Mouse (Mus musculus): ENCODE measurements around the gene Nalcn. TPM values are rescaled to one million over a fixed set of nuclear protein-coding genes. Genes with fewer than 3 reads are reported as not detected.
"Not testable (repeated sequence)": the region's sequence is repeated elsewhere in the genome, so short reads cannot be mapped to it uniquely, and the experiment has no call there.

Nalcn gene
- total RNA-seq (2014; rRNA removed) (32.4 and 44.3 TPM in 2 replicates), polyA plus RNA-seq (2015; fragmentation: Nextera tagmentation; extraction: Ambion mirVana) (5.1 and 9.7 TPM in 2 replicates)

- Histone ChIP-seq H3K4me2 (ENCODE audit: low read depth) (peak within 1 kb of the TSS; percentile 94), H3K27ac (ENCODE audit: low read depth, low read length) (peak within 1 kb of the TSS; percentile 82), H3K9ac (peak within 1 kb of the TSS; percentile 95), H3K4me1 (ENCODE audit: insufficient read depth) (0 out of 2 replicates have a peak, but pooled peaks cover 4% of the 10 kb centered on the region), H3K4me3 (ENCODE audit: low read depth, low read length) (peak within 1 kb of the TSS; percentile 56), H3K9me3 (ENCODE audit: low read length) (no peaks in the 10 kb centered on the region), H3K27me3 (ENCODE audit: insufficient read depth, low read length) (no peaks in the 10 kb centered on the region), H3K36me3 (ENCODE audit: insufficient read depth) (no peaks in the 10 kb centered on the region)
- peak; percentile 91 for ATAC-seq
- WGBS, result 3% methylated on average over 47 of the region's 47 CpGs
- peak; percentile 77 for DNase-seq
- TF ChIP-seq CTCF (IDR thresholded peaks at IDR 0.05; ENCODE audit: low read depth), result no peak
Observed at GRCm38 (mm10) chr14:123626501-123627179, at the start of gene Nalcn. Nalcn (minus strand) TSS chr14:123627144.

GRCm38 (mm10) chr14:123671076-123671475 lies 44.1 kb upstream of the Nalcn start:
- not testable (repeated sequence) for DNase-seq; H3K27me3 ChIP-seq (ENCODE audit: insufficient read depth, low read length); H3K4me1 ChIP-seq (ENCODE audit: insufficient read depth); H3K9me3 ChIP-seq (ENCODE audit: low read length); H3K4me3 ChIP-seq (ENCODE audit: low read depth, low read length); H3K9ac ChIP-seq; H3K36me3 ChIP-seq (ENCODE audit: insufficient read depth); H3K27ac ChIP-seq (ENCODE audit: low read depth, low read length); H3K4me2 ChIP-seq (ENCODE audit: low read depth); ATAC-seq
- 91% methylated on average over 21 of the region's 21 CpGs for whole genome bisulfite sequencing

- no peak overlapping the region for H3K4me2 ChIP-seq (ENCODE audit: low read depth)
- no peak overlapping the region for H3K27ac ChIP-seq (ENCODE audit: low read depth, low read length)
- no peak for TF ChIP-seq CTCF (IDR thresholded peaks at IDR 0.05; ENCODE audit: low read depth)
- ATAC-seq, result no peak
- H3K4me3 ChIP-seq (ENCODE audit: low read depth, low read length), result no peak overlapping the region
- H3K27me3 ChIP-seq (ENCODE audit: insufficient read depth, low read length), result no peaks in the 10 kb centered on the region
- H3K9ac ChIP-seq, result no peak overlapping the region
- no peaks in the 10 kb centered on the region for H3K36me3 ChIP-seq (ENCODE audit: insufficient read depth)
- H3K9me3 ChIP-seq (ENCODE audit: low read length), result no peaks in the 10 kb centered on the region
- DNase-seq, result no peak
- H3K4me1 ChIP-seq (ENCODE audit: insufficient read depth), result no peaks in the 10 kb centered on the region
Observed at GRCm38 (mm10) chr14:123664451-123664850, 37.5 kb upstream of the Nalcn start.

GRCm38 (mm10) chr14:123663206-123663605 lies 36.3 kb upstream of the Nalcn start:
- Histone ChIP-seq H3K4me1 (ENCODE audit: insufficient read depth) (no peaks in the 10 kb centered on the region), H3K27me3 (ENCODE audit: insufficient read depth, low read length) (no peaks in the 10 kb centered on the region), H3K36me3 (ENCODE audit: insufficient read depth) (no peaks in the 10 kb centered on the region), H3K9me3 (ENCODE audit: low read length) (no peaks in the 10 kb centered on the region), H3K4me2 (ENCODE audit: low read depth) (no peak overlapping the region), H3K9ac (no peak overlapping the region), H3K27ac (ENCODE audit: low read depth, low read length) (no peak overlapping the region), H3K4me3 (ENCODE audit: low read depth, low read length) (no peak overlapping the region)
- DNase-seq (peak; percentile 7), ATAC-seq (no peak)
- TF ChIP-seq CTCF (IDR thresholded peaks at IDR 0.05; ENCODE audit: low read depth), result no peak

- TF ChIP-seq CTCF (IDR thresholded peaks at IDR 0.05; ENCODE audit: low read depth), result no peak
- Histone ChIP-seq H3K4me3 (ENCODE audit: low read depth, low read length) (no peak overlapping the region), H3K36me3 (ENCODE audit: insufficient read depth) (no peaks in the 10 kb centered on the region), H3K9ac (no peak overlapping the region), H3K4me2 (ENCODE audit: low read depth) (no peak overlapping the region), H3K27me3 (ENCODE audit: insufficient read depth, low read length) (no peaks in the 10 kb centered on the region), H3K27ac (ENCODE audit: low read depth, low read length) (no peak overlapping the region), H3K4me1 (ENCODE audit: insufficient read depth) (no peaks in the 10 kb centered on the region), H3K9me3 (ENCODE audit: low read length) (no peaks in the 10 kb centered on the region)
- WGBS, result 73% methylated on average over 1 of the region's 1 CpGs
- no peak for DNase-seq
- no peak for ATAC-seq
Observed at GRCm38 (mm10) chr14:123662386-123662785, 35.4 kb upstream of the Nalcn start.

- 17% methylated on average over 20 of the region's 20 CpGs for WGBS
- Histone ChIP-seq H3K4me1 (ENCODE audit: insufficient read depth) (no peaks in the 10 kb centered on the region), H3K4me3 (ENCODE audit: low read depth, low read length) (no peak overlapping the region), H3K4me2 (ENCODE audit: low read depth) (peak overlapping the region; percentile 23; the same call in 1 of the 2 replicates), H3K9ac (no peak overlapping the region), H3K27me3 (ENCODE audit: insufficient read depth, low read length) (no peaks in the 10 kb centered on the region), H3K9me3 (ENCODE audit: low read length) (no peaks in the 10 kb centered on the region), H3K36me3 (ENCODE audit: insufficient read depth) (no peaks in the 10 kb centered on the region), H3K27ac (ENCODE audit: low read depth, low read length) (peak overlapping the region; percentile 35; the same call in 1 of the 2 replicates)
- ATAC-seq (peak; percentile 76), DNase-seq (peak; percentile 56)
- TF ChIP-seq CTCF (IDR thresholded peaks at IDR 0.05; ENCODE audit: low read depth), result peak; percentile 61
Observed at GRCm38 (mm10) chr14:123661091-123661491, 34.1 kb upstream of the Nalcn start.

- peak within 1 kb of the TSS; percentile 10; the same call in 1 of the 2 replicates for H3K4me2 ChIP-seq (ENCODE audit: low read depth)
- H3K9me3 ChIP-seq (ENCODE audit: low read length), result no peaks in the 10 kb centered on the region
- H3K9ac ChIP-seq, result no peak within 1 kb of the TSS
- no peak; the same call in 1 of the 2 replicates for TF ChIP-seq CTCF (IDR thresholded peaks at IDR 0.05; ENCODE audit: low read depth)
- 18% methylated on average over 7 of the region's 7 CpGs for WGBS
- peak; percentile 70 for DNase-seq
- no peaks in the 10 kb centered on the region for H3K27me3 ChIP-seq (ENCODE audit: insufficient read depth, low read length)
- no peaks in the 10 kb centered on the region for H3K4me1 ChIP-seq (ENCODE audit: insufficient read depth)
- peak within 1 kb of the TSS; percentile 43; the same call in 1 of the 2 replicates for H3K27ac ChIP-seq (ENCODE audit: low read depth, low read length)
- ATAC-seq, result peak; percentile 91
- no peak within 1 kb of the TSS for H3K4me3 ChIP-seq (ENCODE audit: low read depth, low read length)
- H3K36me3 ChIP-seq (ENCODE audit: insufficient read depth), result no peaks in the 10 kb centered on the region
Observed at GRCm38 (mm10) chr14:123659921-123660385, 33.0 kb upstream of the Nalcn start, which contains the start of gene Itgbl1. Itgbl1 (plus strand) TSS chr14:123659971.

All from forebrain, postnatal 0 days (tissue).